Mouse (Mus musculus) cerebellum, adult 2 months (tissue): ENCODE measurements around the gene Itga11.

Experiments used
- CTCF ChIP-seq: fragments of 200-500 bp; IDR thresholded peaks from 2 replicates; pipeline ENCODE4 v1.5.1; 2011; ENCODE audit warnings: low read depth, mild to moderate bottlenecking, control low read depth, low read length, moderate library complexity, borderline replicate concordance; ENCODE audit not compliant: insufficient read depth
- POLR2A ChIP-seq: fragments of 200-500 bp; IDR thresholded peaks from 2 replicates; pipeline ENCODE4 v1.6.1; 2011; ENCODE audit warnings: low read length, control low read depth, borderline replicate concordance; ENCODE audit not compliant: insufficient read depth

DNA sequence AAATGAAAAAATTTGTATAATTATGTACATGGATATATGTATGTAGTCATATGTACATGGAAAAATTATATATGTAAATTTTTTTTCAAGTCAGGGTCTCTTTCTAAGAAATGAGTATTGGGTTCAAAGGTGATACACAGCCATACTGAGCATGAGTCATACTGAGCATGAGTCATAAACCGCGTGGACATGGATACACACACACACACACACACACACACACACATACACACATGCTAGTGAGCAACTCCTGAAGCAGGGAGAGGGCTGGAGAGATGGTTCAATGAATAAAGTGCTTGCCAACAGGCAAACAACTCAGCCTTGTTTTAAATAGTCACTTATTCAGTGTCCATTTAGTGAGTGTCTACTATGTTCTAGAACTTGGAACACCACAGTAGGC is 37.4 kb upstream of the Itga11 start:
- TF ChIP-seq CTCF (no peak), POLR2A (no peak)
